Mouse (Mus musculus) thymus, adult 2 months (tissue): ENCODE data around the gene AI464131.

Source experiments
- CTCF ChIP-seq: fragments of 200-500 bp; IDR thresholded peaks from 2 replicates; pipeline ENCODE4 v1.5.1; 2012; ENCODE audit warnings: mild to moderate bottlenecking, control low read depth, low read length, moderate library complexity, borderline replicate concordance; ENCODE audit not compliant: control insufficient read depth, poor library complexity, insufficient read depth; ENCODE audit errors: extremely low read depth
- POLR2A ChIP-seq: fragments of 200-500 bp; IDR thresholded peaks from 2 replicates; pipeline ENCODE4 v1.6.1; 2012; ENCODE audit warnings: mild to moderate bottlenecking, low read length, control low read depth, moderate library complexity; ENCODE audit not compliant: control insufficient read depth, poor library complexity, insufficient read depth; ENCODE audit errors: extremely low read depth

GRCm38 (mm10) chr4:41465287-41465665, 37.6 kb downstream of the AI464131 start:
- TF ChIP-seq POLR2A: no peak
- TF ChIP-seq CTCF: no peak
